Mouse (Mus musculus) urinary bladder, adult 18-20 months (tissue): ENCODE data around the gene Ankk1.

Experiments used
- DNase-seq, 2 experiments: peaks; one replicate each; pipeline ENCODE4 v3.0.0; 2022; ENCODE audit warnings: low spot score in 2 of 2, mixed read lengths in 2 of 2

The Ankk1 gene

DNA sequence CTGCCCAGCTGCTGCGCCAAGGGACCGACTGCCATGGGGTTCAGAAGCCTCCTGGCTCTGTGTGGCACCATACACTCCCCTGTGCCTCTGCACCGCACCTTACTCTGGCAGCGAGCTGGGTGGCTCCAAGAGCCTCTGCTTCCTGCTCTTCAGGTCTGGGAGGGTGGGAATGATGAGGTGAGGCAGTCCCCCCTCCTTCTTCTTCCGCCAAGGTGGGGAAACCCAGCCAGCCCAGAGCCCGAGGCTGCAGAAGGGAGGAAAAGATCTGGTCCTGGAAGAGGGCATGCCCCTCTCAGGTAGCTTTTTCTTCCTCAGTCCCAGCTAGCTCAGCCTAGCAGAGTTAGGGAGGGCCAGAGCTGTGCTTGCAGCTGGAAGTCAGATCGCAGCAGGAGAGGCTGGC lies at the start of gene Ankk1:
Gene Ankk1, minus strand, starts transcription at position 101 of the 400 bp plus-strand sequence.
- DNase-seq = no peak

DNA sequence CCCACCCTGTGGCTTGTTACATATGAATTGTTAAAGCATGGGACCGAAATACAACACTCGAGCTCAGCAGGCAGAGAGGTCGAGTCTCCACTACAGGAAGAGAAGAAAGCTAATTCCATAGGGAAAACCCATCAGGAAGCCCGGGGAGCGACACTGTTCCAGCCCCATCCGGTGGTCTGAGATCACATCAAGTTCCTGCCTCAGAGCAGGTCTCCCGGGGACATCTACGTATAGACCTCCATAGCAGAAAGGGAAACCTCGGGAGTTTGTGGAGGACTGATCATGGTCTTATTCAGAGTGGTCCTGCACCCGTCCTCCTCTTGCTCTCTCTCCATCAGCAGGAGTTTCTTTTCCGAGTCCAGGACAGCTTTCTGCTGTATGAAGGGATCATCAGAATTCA lies 45.3 kb upstream of the Ankk1 start:
- DNase-seq = no peak

GRCm38 (mm10) chr9:49470946-49471345 lies 44.1 kb upstream of the Ankk1 start:
- no peak for DNase-seq

GRCm38 (mm10) chr9:49470006-49470405 lies 43.2 kb upstream of the Ankk1 start:
- no peak for DNase-seq

DNA sequence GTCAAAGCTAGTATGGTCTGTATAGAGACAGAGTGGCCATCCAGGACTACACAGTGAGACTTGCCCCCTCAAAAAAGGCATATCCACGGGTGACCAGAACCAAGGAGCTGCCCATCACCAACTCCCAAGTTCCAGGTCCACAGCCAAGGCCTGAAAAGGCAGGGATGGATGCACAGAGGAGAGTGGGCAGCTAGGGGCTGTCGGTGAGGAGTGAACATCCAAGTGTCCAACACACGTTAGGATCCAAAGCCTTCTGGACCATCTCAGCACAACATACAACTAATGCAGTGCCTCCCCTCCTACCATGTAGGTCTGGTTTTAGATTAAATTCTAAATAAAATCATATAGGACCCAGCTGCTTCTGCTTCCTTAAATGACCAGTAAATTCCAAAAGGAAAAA lies 29.3 kb upstream of the Ankk1 start:
- no peak for DNase-seq

DNA sequence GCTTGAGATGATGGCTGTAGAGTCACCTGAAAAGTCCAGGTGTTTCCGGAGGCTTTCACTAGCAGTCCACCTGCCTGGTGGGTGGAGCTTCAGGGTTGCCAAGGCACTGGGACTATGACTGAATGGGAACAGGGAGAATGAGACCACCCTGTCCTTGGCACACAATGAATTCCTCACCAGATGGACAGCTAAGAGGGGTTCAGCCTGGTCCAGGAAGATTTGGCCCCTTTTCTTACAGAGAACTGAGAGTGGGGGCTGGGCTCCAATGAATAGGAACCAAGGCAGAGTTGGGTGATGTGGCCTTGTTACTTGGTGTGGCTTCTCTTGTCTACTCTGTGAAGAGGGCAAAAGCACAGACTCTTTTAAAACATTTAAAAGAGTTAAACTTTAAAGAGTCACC lies 25.6 kb upstream of the Ankk1 start:
- DNase-seq = no peak

- no peak for DNase-seq
These were observed 23.7 kb upstream of the Ankk1 start for GRCm38 (mm10) chr9:49450491-49450890.

- no peak for DNase-seq
These were observed 15.8 kb upstream of the Ankk1 start for GRCm38 (mm10) chr9:49442621-49443020.

- no peak for DNase-seq
These were observed 657 bp upstream of the Ankk1 start for GRCm38 (mm10) chr9:49427478-49427877.

DNA sequence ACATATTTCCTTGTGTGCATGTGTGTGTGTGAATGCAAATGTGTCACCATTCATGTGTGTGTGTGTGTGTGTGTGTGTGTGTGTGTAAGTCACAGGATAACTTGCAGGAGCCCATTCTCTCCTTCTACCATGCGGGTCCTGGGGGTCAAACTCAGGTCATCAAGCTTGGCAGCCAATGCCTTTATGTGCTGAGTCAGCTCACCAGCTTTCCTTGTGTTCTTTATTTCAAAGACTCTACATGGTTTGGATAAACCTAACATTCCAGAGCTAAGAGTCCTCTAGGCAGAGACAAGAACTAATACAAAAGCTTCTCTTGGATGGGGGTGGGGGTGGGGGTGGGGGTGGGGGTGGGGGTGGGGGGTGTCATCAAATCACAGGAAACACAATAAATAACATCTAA lies 1.2 kb downstream of the Ankk1 start:
- no peak for DNase-seq

- DNase-seq = no peak
These were observed 3.0 kb downstream of the Ankk1 start for GRCm38 (mm10) chr9:49423866-49424265.

GRCm38 (mm10) chr9:49410621-49411020 lies 16.2 kb downstream of the Ankk1 start:
- DNase-seq = no peak

DNA sequence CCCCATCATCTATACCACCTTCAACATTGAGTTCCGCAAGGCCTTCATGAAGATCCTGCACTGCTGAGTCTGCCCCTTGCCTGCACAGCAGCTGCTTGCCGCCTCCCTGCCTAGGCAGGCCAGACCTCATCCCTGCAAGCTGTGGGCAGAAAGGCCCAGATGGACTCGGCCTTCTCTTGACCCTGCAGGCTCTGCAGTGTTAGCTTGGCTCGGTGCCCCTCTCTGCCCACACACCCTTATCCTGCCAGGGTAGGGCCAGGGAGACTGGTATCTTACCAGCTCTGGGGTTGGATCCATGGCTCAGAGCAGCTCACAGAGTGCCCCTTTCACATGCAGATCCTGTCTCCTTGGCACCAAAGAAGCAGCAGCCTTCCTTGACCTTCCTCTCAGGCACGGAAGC lies 19.8 kb downstream of the Ankk1 start:
- DNase-seq = no peak

DNA sequence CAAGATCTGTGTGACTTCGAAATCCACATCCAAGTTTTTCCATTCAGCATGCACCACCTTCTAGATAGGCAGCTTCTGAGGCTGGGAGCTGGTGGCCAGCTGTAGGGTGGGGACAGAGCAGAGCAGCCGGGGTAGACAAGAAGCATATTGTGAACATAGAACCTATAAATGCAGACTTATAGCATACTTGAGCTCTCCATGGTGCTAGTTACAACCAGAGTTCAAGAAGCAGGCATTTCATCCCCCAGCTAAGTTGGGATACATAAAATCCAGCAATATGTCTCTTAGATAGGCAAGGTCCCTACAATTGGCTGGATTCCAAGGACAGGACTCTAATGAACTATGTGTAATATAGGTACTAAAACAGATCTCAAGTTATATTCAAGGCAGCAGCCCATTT lies 23.1 kb downstream of the Ankk1 start:
- DNase-seq = no peak

DNA sequence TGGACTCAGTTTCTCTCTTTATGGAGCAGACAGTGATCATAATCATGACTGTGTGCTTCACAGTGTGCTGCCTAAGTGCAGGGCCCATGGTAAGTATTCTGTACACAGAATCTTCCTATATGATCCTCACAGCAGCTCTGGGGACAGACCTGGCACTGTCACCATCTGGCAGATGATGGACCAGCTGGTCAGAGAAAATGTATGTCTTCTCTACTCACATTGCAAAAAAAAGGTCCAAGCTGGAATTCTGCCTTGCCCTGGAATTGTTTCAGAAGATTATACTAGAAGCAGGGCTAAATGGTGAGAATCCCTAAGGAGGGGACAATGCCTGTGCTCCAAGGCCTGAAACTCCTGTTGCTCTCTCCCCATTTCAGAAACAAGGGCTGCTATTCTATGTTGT lies 30.8 kb downstream of the Ankk1 start:
- DNase-seq = no peak

- DNase-seq = no peak
These were observed 34.6 kb downstream of the Ankk1 start for GRCm38 (mm10) chr9:49392242-49392641.

GRCm38 (mm10) chr9:49386119-49386518 lies 40.7 kb downstream of the Ankk1 start:
- peak in 1 of 2 experiments; percentile 4 for DNase-seq

DNA sequence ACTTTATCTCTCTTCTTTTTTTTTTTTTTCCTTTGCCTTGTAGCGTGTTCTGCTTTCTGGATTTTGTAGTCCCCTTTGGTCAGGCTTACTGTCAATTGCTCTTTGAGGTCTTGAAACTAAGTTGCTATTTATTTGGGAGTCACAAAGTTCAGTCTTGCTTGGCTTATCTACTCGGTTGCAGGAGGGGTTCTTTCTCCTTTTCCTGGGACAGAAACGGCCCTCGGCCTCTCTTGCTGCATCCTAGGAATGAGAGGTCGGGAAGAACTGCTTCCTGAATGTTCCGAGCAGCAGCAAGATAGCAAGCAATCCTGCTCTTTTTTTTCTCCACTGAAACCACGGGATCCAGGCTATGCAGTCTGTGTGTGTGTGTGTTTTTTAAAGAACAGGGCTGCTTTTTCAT lies 41.5 kb downstream of the Ankk1 start:
- DNase-seq = no peak

DNA sequence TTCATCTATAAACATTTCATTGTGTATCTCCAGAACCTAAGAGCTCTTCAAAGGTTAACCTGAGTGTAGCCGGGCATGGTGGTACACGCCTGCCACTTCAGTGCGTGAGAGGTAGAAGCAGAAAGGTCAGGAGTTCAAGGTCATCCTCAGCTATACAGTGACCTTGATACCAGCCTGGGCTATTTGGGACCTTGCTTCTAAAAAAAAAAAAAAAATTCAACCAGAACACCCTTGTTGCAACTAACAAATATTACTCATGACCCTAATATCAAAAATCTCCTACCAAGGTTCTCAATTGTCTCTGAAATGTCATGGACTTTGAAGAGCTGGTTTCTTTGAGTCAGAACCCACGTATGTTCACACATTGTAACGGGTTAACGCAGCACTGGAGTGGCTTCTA lies 42.0 kb downstream of the Ankk1 start:
- no peak for DNase-seq

DNA sequence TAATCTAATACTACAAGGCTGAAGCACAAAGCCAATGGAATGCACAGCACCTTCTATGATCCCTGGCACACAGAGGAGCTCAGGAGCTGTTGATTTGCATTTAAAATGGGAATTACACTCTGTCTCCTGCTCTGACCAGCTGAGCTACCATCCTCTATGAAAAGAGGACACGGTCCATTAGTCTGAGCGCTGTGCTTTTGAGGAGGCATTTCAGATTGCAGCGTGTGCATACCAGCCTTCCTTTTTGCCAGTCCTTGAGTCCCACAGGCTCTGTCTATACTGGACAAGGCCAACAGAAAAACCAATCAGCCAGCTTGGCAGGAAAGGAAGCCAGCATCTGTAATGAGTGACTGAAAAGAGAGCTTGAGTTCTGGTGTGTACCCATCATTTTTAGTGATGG lies 42.8 kb downstream of the Ankk1 start:
- DNase-seq = no peak

DNA sequence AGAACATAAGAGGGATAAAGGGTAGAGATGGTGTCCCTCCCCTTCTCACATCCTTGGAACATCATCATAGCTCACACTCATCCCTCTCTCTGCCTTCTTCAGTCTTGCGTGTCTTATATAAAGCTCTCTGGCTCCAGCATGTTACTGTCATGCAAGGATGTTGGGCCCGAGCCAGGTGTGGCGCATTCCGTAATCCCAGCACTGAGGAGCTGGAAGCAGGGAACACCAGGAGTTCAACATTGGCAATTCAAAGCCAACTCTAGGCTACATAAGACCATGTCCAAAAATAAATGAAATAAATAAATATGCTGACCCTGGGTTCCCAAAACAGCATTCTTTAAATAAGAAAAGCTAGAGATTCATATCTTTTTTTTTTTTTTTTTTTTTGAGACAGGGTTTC lies 46.9 kb downstream of the Ankk1 start:
- no peak for DNase-seq

- no peak for DNase-seq
These were observed 52.9 kb downstream of the Ankk1 start for GRCm38 (mm10) chr9:49373946-49374345.

DNA sequence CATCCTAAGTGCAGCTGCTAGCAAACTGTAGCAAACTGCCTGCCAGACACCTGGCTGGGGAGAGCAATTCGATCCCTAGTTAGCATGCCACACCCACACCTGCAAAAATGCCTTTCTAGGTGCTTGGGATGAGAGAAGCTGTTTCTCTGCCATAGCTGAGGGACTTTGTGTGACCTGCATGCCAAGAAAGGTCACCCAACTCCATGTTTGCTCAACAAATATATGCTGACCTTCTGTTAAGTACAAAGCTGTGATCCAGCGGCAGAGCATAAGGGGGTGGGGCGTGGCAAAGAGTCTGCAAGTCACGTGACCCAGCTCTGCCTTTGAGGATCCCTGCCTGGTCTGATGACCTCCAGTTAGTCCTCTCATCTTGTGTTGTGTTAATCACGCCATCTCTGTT lies 61.1 kb downstream of the Ankk1 start:
- DNase-seq = no peak
